Mouse (Mus musculus) brain, embryonic 14.5 days (tissue): ENCODE data around the gene Pgm5.

Source experiments
- CTCF ChIP-seq: fragments of 200-500 bp; IDR thresholded peaks from 2 replicates; pipeline ENCODE4 v1.5.1; 2012; ENCODE audit warnings: inconsistent platforms, mild to moderate bottlenecking, moderate library complexity, borderline replicate concordance; ENCODE audit not compliant: insufficient read depth, insufficient read length; ENCODE audit errors: extremely low read depth
- POLR2A ChIP-seq: fragments of 200-500 bp; IDR thresholded peaks from 2 replicates; pipeline ENCODE4 v1.6.1; 2012; ENCODE audit warnings: mild to moderate bottlenecking, inconsistent platforms, borderline replicate concordance; ENCODE audit not compliant: poor library complexity, insufficient read depth, insufficient read length, severe bottlenecking; ENCODE audit errors: extremely low read depth

DNA sequence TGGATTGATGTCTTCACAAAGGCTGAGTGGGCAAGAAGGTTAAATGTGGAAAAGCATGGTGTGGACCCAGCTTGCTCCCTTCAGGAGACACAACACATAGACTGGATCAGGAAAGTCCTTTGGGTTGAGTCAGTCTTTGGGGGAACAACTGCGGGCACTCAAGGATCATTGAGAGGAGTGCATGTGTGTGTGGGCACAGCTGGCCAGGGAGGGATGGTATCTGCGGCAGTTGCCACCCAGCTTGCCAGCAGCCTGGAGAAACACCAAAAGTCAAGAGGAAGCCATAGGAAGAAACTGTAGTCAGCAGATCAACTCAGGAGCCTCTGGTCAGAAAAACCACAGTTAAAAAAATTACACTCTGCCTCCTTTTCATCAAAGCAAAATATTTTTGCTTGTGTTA lies 12.8 kb downstream of the Pgm5 start:
- TF ChIP-seq CTCF (no peak), POLR2A (no peak)
